Mouse (Mus musculus) CH12.LX (cell line): ENCODE measurements around the gene Proser2. TPM values are rescaled to one million over a fixed set of nuclear protein-coding genes. Genes with fewer than 3 reads are reported as not detected.

Experiments
- DNase-seq: peaks from one replicate; pipeline ENCODE4 v3.0.0-alpha.2; 2013; ENCODE audit errors: extremely low read depth
- H3K27ac ChIP-seq: 2 replicates; pipeline ENCODE4 v1.5.1; 2012; ENCODE audit warnings: low read depth, mild to moderate bottlenecking, control low read depth, moderate library complexity; ENCODE audit not compliant: insufficient read depth
- H3K27me3 ChIP-seq: replicated peaks from 2 replicates; pipeline ENCODE3; 2012; ENCODE audit warnings: inconsistent platforms
- H3K36me3 ChIP-seq, 2 experiments: replicated peaks in 1 of 2; 2 replicates each; pipeline versions ENCODE3 to v1.6.1; 2012; ENCODE audit warnings: inconsistent platforms in 1 of 2, low read length in 1 of 2, mild to moderate bottlenecking in 1 of 2, mixed read lengths in 1 of 2, moderate library complexity in 1 of 2; ENCODE audit not compliant: control insufficient read depth in 1 of 2, insufficient read depth in 1 of 2
- H3K4me1 ChIP-seq, 2 experiments: 2 replicates each; pipeline ENCODE4 v1.6.1; 2012; ENCODE audit warnings: inconsistent platforms in 1 of 2, moderate library complexity in 1 of 2; ENCODE audit not compliant: insufficient read depth in 2 of 2, control insufficient read depth in 1 of 2
- H3K4me2 ChIP-seq: 2 replicates; pipeline ENCODE4 v1.6.1; 2012; ENCODE audit warnings: low read depth, mild to moderate bottlenecking, control low read depth; ENCODE audit not compliant: poor library complexity, insufficient read depth, severe bottlenecking
- H3K4me3 ChIP-seq, 3 experiments: fragments of 150-350 bp in 1 of 3; sonication (generic) in 1 of 3; replicated peaks in 1 of 3; 2 replicates each; pipeline versions ENCODE3 to v1.5.1; 2011 to 2012; ENCODE audit warnings: low read depth in 2 of 3, low read length in 2 of 3, mild to moderate bottlenecking in 2 of 3, moderate library complexity in 2 of 3, control low read depth in 1 of 3, improper control_type of control experiment in 1 of 3, inconsistent platforms in 1 of 3, mixed read lengths in 1 of 3; ENCODE audit not compliant: poor library complexity in 1 of 3
- H3K79me2 ChIP-seq: replicated peaks from 2 replicates; pipeline ENCODE4 v1.6.1; 2012; ENCODE audit warnings: mild to moderate bottlenecking, moderate library complexity; ENCODE audit not compliant: control insufficient read depth, poor library complexity, insufficient read depth, severe bottlenecking; ENCODE audit errors: extremely low read depth
- H3K9ac ChIP-seq: 2 replicates; pipeline ENCODE4 v1.6.1; 2012; ENCODE audit warnings: low read depth, mild to moderate bottlenecking, control low read depth, moderate library complexity; ENCODE audit not compliant: insufficient read depth
- H3K9me3 ChIP-seq: replicated peaks from 2 replicates; pipeline ENCODE3; 2012; ENCODE audit warnings: low read length, inconsistent platforms, mixed read lengths
- BHLHE40 ChIP-seq: IDR thresholded peaks from 2 replicates; pipeline ENCODE4 v1.6.1; 2011; ENCODE audit warnings: mild to moderate bottlenecking, low read depth, low read length, improper control_type of control experiment
- CHD2 ChIP-seq: IDR thresholded peaks from 2 replicates; pipeline ENCODE4 v1.6.1; 2011; ENCODE audit warnings: low read length, improper control_type of control experiment
- CTCF ChIP-seq, 2 experiments: IDR thresholded peaks in 1 of 2; conservative IDR thresholded peaks in 1 of 2; 2 replicates each; pipeline ENCODE4 v1.5.1; 2011 to 2012; ENCODE audit warnings: low read depth in 2 of 2, low read length in 2 of 2, improper control_type of control experiment in 1 of 2, inconsistent platforms in 1 of 2, mild to moderate bottlenecking in 1 of 2, moderate library complexity in 1 of 2
- E2F4 ChIP-seq: IDR thresholded peaks from 2 replicates; pipeline ENCODE4 v1.6.1; 2011; ENCODE audit warnings: low read depth, low read length, improper control_type of control experiment; ENCODE audit not compliant: insufficient replicate concordance
- ETS1 ChIP-seq: conservative IDR thresholded peaks from 2 replicates; pipeline ENCODE4 v1.6.1; 2012; ENCODE audit warnings: low read depth, mild to moderate bottlenecking, inconsistent platforms, low read length, improper control_type of control experiment, moderate library complexity
- GABPA ChIP-seq: IDR thresholded peaks from 2 replicates; pipeline ENCODE4 v1.6.1; 2012; ENCODE audit warnings: low read depth, low read length, improper control_type of control experiment, inconsistent platforms; ENCODE audit not compliant: insufficient replicate concordance
- HCFC1 ChIP-seq: IDR thresholded peaks from 2 replicates; pipeline ENCODE4 v1.6.1; 2012; ENCODE audit warnings: low read depth, mild to moderate bottlenecking, inconsistent platforms, low read length, improper control_type of control experiment
- IRF4 ChIP-seq: IDR thresholded peaks from 2 replicates; pipeline ENCODE4 v1.6.1; 2014; ENCODE audit warnings: low read depth, mild to moderate bottlenecking, inconsistent platforms, low read length, improper control_type of control experiment
- KAT2A ChIP-seq: IDR thresholded peaks from 2 replicates; pipeline ENCODE4 v1.6.1; 2012; ENCODE audit warnings: low read length, improper control_type of control experiment, inconsistent platforms; ENCODE audit not compliant: insufficient replicate concordance
- MAX ChIP-seq: IDR thresholded peaks from 2 replicates; pipeline ENCODE4 v1.6.1; 2011; ENCODE audit warnings: low read length, improper control_type of control experiment
- MEF2A ChIP-seq: IDR thresholded peaks from 2 replicates; pipeline ENCODE4 v1.6.1; 2014; ENCODE audit warnings: low read depth, mild to moderate bottlenecking, inconsistent platforms, low read length, improper control_type of control experiment, borderline replicate concordance
- NRF1 ChIP-seq: IDR thresholded peaks from 2 replicates; pipeline ENCODE4 v1.6.1; 2014; ENCODE audit warnings: low read depth, mild to moderate bottlenecking, inconsistent platforms, low read length, improper control_type of control experiment, moderate library complexity
- PAX5 ChIP-seq: IDR thresholded peaks from 2 replicates; pipeline ENCODE4 v1.6.1; 2012; ENCODE audit warnings: low read length, inconsistent platforms, mixed read lengths
- POLR2A ChIP-seq: IDR thresholded peaks from 2 replicates; pipeline ENCODE4 v1.6.1; 2011; ENCODE audit warnings: low read depth, mild to moderate bottlenecking, improper control_type of control experiment, low read length
- POLR2AphosphoS2 ChIP-seq: IDR thresholded peaks from 2 replicates; pipeline ENCODE4 v1.6.1; 2011; ENCODE audit warnings: low read depth, low read length, improper control_type of control experiment
- RAD21 ChIP-seq: IDR thresholded peaks from 2 replicates; pipeline ENCODE4 v1.6.1; 2011; ENCODE audit warnings: low read depth, mild to moderate bottlenecking, low read length, improper control_type of control experiment, moderate library complexity
- SMC3 ChIP-seq: IDR thresholded peaks from 2 replicates; pipeline ENCODE4 v1.6.1; 2011; ENCODE audit warnings: low read depth, low read length, improper control_type of control experiment
- TBP ChIP-seq: conservative IDR thresholded peaks from 2 replicates; pipeline ENCODE4 v1.6.1; 2011; ENCODE audit warnings: low read depth, low read length, improper control_type of control experiment
- TCF12 ChIP-seq: IDR thresholded peaks from 2 replicates; pipeline ENCODE4 v1.6.1; 2014; ENCODE audit warnings: low read depth, mild to moderate bottlenecking, inconsistent platforms, low read length, improper control_type of control experiment
- UBTF ChIP-seq: IDR thresholded peaks from 2 replicates; pipeline ENCODE4 v1.6.1; 2012; ENCODE audit warnings: low read depth, mild to moderate bottlenecking, inconsistent platforms, low read length, improper control_type of control experiment, moderate library complexity
- USF1 ChIP-seq: IDR thresholded peaks from 2 replicates; pipeline ENCODE4 v1.6.1; 2014; ENCODE audit warnings: low read depth, mild to moderate bottlenecking, inconsistent platforms, low read length, improper control_type of control experiment
- USF2 ChIP-seq: conservative IDR thresholded peaks from 2 replicates; pipeline ENCODE4 v1.6.1; 2011; ENCODE audit warnings: low read depth, low read length, improper control_type of control experiment
- dilution Hi-C: fragments of 300-500 bp; cut with MboI; formaldehyde crosslinking; loops from 2 replicates; pipeline ENCODE4 v1.14.3; 2020; ENCODE audit warnings: low sequenced_read_pairs; ENCODE audit not compliant: extremely low pct_unique_long_range_greater_than_20kb, extremely low pct_ligation_motif_present
- in situ Hi-C: fragments of 300-500 bp; cut with MboI; formaldehyde crosslinking; loops from 3 replicates; pipeline ENCODE4 v1.14.3; 2019; ENCODE audit warnings: low sequenced_read_pairs, low pct_ligation_motif_present, low pct_unique_long_range_greater_than_20kb, mixed read lengths
- polyA plus RNA-seq: library from polyadenylated mRNA; unstranded; fragments of >175 nt; gene quantifications from 2 replicates; pipeline ENCODE4 v1.2.1, GENCODE M21; 2012; ENCODE audit warnings: low read depth; ENCODE audit not compliant: insufficient read length
- total RNA-seq, 2 experiments: library from RNA; depleted of rRNA; stranded (reverse); fragments of 300-350 nt in 1 of 2; fragments of >200 nt in 1 of 2; gene quantifications; 2 replicates each; pipeline ENCODE4 v1.2.3; 2012 to 2014

Proser2 gene
- total and polyA plus RNA-seq, 3 experiments, result 0.29 to 2.1 TPM; not detected in 1

- no peaks in the 10 kb centered on the region for H3K9me3 ChIP-seq
- TF ChIP-seq E2F4 (no peak), SMC3 (no peak), MEF2A (no peak), TCF12 (no peak), POLR2A (no peak), USF2 (no peak), TBP (no peak), PAX5 (no peak), KAT2A (no peak), MAX (no peak), ETS1 (no peak), POLR2AphosphoS2 (no peak), BHLHE40 (no peak), HCFC1 (no peak), RAD21 (no peak)
- H3K4me2 ChIP-seq, result no peak overlapping the region
- H3K4me1 ChIP-seq, result no peaks in the 10 kb centered on the region
- no peaks in the 10 kb centered on the region for H3K79me2 ChIP-seq
- peaks cover 6% of the 10 kb centered on the region for H3K27me3 ChIP-seq
- H3K4me3 ChIP-seq, result no peak overlapping the region
- H3K27ac ChIP-seq, result no peak overlapping the region
- DNase-seq, result no peak
- H3K36me3 ChIP-seq, result no peaks in the 10 kb centered on the region
- dilution Hi-C loops, result no loop called here
- in situ Hi-C loops, result no loop called here
- no peak overlapping the region for H3K9ac ChIP-seq
These were observed 55.0 kb downstream of the Proser2 start for GRCm38 (mm10) chr2:6074891-6075529.

GRCm38 (mm10) chr2:6072685-6073260 is 57.2 kb downstream of the Proser2 start:
- Histone ChIP-seq H3K4me3 (no peak overlapping the region), H3K36me3 (no peaks in the 10 kb centered on the region), H3K9me3 (no peaks in the 10 kb centered on the region), H3K4me1 (no peaks in the 10 kb centered on the region; a peak in 1 of 4 replicates), H3K79me2 (no peaks in the 10 kb centered on the region), H3K27me3 (peaks cover 4% of the 10 kb centered on the region), H3K4me2 (no peak overlapping the region), H3K9ac (no peak overlapping the region), H3K27ac (no peak overlapping the region)
- in situ Hi-C loops, result no loop called here
- no peak for TF ChIP-seq CHD2
- no peak for TF ChIP-seq IRF4
- TF ChIP-seq GABPA, result no peak
- no peak for TF ChIP-seq SMC3
- no peak for TF ChIP-seq TBP
- TF ChIP-seq UBTF, result no peak
- no peak for TF ChIP-seq NRF1
- no peak for TF ChIP-seq HCFC1
- no peak for TF ChIP-seq CTCF (conservative IDR thresholded peaks at IDR 0.05 in 1 of 2, IDR thresholded peaks at IDR 0.05 in 1 of 2; ENCODE audit: low read depth in 2 of 2, low read length in 2 of 2)
- no peak for TF ChIP-seq TCF12
- TF ChIP-seq USF1, result no peak
- dilution Hi-C loops, result no loop called here
- DNase-seq, result no peak
